Mouse (Mus musculus) mouse embryonic stem cell (cell line): ENCODE results near the gene Magi3.

Source experiments
- in situ Hi-C, 2 experiments: fragments of 300-500 bp; cut with MboI; formaldehyde crosslinking; loops; 1 replicate in 1 of 2; 3 replicates in 1 of 2; pipeline ENCODE4 v1.14.3; 2019 to 2020; ENCODE audit warnings: low sequenced_read_pairs in 2 of 2, low pct_unique_long_range_greater_than_20kb in 1 of 2, mixed read lengths in 1 of 2; ENCODE audit not compliant: unreplicated experiment in 1 of 2

Magi3 gene

DNA sequence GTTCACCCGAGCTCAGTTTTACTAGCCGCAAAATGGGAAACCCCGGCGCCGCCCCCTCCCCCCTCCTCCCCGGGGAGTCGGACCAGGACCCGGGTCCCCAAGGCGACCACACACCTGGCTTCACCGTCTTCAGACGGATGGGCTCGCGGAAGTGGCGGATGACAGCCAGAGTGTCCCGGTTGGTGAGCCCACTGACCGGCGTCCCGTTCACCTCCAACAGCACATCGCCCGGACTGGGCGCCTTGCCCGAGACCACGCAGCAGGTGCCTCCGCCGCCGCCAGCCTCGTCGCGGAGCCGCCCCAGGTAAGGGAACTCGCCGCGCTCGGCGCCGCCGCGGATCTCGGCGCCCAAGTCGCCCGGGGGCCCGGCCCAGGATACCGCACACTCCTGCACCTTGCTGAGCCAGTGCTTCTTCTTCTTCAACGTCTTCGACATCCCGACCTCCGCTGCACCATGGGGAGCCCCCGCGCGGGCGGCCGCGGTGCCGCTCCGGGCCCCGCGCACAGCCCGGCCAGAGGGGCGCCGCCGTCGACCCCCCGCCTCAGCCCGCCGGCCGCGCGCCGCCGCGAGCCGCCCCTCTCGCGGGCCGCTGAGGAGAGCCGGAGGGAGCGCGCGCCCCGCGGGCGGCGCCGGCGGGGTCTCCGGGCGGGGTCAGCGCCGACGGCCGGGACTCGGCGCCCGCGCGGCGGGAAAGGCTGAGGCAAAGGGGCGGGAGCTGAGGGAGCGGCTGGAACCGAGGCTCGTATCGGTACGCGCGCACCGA, 461 bp downstream of the Magi3 start:
- in situ Hi-C loops, result no loop called here

DNA sequence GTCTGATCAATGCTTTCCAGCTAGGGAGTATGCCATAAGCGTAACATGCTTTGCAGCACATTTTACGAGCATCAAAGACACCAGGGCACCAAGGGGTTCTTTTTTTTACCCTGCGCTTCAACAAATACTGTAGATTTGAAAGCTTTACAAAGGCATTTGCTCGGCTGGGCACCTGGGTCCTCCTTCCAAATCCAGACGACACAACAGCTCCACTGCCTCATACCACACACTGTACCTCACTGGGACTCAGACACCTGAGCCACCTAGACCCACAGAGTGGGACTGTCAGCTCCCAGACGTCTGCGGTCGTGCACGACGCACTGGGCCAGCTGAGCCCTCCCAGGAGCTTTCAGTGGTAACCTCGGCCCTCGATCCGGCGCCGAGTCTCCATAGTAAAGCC, 1.2 kb downstream of the Magi3 start:
- in situ Hi-C loops, result no loop called here

DNA sequence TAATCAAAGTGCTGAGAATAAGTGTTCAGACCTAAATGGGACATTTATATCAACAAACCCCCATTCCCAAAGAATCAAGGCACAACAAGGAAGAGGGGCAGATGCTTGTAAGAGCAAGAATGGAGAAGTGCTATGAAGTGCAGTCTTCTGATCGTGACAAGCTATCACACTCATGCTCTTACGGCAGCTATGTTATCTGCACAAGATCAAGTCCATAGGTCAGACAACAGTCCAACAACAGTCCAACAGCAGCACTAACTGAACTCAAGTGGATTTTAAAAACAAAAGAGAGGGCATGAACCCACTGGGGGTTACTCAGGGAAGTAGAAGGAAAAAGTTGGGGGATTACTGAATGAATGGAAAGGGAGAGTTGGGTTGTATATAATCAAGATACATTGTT, 30.4 kb downstream of the Magi3 start:
- in situ Hi-C loops, result no loop called here

DNA sequence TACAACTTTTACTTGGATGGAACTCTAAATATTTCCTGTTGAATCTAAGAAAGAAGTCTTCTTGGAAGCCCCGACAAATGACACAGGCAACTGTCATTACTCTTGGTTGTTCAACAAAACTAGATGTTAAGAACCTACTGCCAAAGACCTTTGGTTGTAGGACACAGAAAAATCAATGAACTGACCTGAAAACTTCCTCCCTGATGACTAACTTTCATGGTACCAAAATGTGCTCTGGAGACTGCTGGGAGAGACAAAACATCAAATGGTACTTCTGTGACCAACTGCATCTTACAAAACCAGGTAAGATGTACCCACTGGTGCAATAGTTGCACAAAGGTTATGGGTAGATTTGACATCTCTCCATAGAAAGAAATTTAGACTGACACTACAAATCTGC, 30.9 kb downstream of the Magi3 start:
- in situ Hi-C loops, result no loop called here

DNA sequence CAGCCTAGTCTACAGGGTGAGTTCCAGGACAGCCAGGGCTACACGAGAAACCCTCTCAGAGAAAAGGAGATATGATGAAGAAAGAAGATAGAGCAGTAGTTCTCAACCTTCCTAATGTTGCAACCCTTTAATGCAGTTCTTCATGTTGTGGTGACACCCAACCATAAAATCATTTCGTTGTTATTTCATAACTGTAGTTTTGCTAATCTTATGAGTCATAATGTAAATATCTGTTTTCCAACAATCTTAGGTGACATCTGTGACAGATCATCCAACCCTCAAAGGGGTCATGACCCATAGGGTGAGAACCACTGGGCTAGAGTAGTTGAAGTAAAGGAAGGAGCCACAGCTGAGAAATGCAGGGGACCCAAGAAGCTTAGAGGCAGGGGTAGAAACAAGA, 35.9 kb downstream of the Magi3 start:
- in situ Hi-C loops, result no loop called here

DNA sequence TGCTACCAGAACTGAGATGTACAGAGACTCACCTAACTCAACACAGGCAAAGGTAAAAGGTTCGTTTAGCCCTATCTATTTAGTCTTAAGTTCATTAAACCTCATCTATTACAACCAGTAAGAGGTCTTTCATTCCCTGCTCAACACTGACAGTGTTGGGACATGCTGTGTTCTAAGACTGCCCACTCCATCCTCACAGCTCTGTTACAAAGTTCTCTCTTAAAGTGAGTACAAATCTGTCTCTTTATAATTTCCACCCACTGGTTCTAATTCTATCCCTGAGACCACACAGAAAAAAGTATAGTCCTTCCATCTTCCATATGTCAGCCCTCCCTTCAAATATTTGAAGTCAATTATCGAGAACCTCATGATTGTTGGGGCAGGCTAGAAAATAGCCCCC, 36.5 kb downstream of the Magi3 start:
- in situ Hi-C loops, result no loop called here

DNA sequence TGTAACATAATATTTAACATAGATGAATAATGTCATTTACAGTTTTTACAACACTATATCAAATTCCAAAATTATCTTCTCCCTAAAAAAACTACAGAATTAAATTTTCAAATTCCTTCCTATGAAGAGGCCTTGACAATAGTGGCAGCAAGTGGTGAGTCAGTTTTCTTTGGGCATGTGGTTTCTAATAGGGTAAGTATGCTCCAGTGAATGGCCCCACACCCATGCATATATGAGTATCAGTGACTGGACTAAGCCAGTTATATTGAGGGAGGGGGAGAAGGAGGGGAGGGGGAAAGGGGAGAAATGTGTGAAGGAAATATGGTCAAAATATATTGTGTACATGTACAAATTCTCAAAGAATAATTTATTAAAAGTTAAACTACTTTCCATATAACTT, 37.5 kb downstream of the Magi3 start:
- in situ Hi-C loops, result no loop called here

DNA sequence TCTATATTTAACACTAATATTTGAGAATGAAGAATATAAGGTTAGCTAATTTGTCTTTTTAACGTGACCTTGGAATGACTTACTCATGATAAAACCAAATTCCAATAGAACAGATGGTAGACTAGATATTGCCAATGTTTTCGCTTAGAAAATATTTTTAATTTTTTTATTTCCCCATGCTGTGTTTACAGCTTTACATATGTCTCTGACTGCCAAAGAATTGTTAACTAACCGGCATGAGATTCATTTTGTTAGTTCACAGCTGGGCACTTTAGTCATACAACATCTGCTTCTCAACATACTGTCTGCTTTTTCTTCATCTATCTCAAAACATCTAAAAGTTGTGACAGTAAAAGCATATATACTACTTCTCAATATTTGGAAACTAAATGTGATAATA, 58.8 kb downstream of the Magi3 start:
- in situ Hi-C loops, result no loop called here

DNA sequence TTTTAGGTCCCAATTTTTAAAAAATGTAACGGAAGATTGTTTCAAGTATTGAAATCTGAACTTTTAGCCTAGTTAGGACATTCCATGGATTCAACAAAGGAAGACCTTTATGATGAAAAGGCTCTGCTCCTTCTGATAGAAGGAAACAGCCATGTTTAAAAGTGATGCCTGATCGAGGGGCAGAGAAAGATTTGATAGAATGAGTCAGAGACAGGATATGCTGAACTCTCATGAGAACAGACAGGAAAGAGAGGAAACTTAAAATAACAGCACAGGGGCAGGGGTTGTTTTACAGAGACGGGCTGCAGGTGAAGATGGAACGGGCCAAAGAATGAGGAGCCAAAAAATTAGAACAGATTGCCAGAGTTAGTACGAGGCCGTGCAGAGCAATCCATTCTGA, 59.6 kb downstream of the Magi3 start:
- in situ Hi-C loops, result no loop called here

DNA sequence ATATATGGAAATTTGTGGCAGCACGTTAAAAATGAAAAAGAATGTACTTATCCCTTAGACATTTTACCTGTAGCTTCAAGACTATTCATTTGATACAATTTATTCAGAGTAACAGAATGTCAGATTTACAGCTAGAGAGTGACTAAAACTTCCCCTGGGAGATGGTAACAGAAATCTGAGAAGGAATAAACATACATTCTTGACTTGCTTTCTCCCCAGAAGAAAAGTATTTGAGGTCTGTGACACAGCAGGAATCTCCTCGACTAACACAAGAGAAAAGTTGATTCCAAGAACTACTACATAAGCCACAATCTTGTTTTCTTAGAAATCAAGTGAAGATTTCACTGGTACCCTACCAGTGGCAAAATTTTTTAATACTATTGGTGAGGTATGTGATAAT, 70.0 kb downstream of the Magi3 start:
- in situ Hi-C loops, result no loop called here

DNA sequence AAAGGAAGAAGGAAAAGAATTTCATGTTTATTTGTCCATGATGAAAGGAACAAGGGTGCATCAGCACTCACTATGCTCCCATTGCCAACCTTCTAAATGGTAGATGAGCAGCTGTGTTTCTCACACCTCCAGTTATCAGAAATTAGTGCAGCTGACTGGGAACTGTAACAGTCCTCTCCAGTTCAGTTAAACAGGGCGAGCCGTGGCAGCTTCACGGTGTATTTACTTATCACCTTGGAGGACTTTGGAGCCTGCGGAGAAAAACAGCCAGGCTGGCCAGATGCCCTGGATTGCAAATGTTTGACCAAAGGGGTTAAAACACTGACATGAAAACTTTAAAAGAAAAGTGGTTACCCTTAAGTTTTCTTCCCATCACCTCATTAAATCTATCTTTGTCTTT, 77.8 kb downstream of the Magi3 start:
- in situ Hi-C loops, result no loop called here

DNA sequence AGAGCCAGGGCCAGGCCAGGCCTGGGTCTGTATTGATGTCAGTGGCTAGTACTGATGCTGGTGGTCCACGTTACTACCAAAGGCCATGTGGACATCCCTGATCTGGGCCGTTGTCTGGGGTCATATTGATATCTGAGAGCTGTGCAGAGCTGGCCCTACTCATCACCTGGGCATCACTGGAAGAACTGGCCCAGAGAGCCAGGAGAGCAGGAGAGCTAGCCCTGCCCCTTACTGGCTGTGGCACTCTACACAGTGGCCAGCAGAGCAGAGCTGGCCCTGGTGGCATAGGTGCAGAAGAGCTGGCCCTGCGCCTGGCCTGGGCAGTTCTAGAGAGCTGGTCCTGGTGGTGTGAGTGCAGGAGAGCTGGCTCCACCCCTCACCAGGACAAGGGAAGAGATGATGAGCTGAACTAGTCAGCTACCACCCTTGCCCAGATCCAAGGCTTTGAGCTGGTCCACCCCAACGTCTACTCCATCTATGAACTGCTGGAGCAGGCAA, 81.2 kb downstream of the Magi3 start:
- in situ Hi-C loops, result no loop called here

DNA sequence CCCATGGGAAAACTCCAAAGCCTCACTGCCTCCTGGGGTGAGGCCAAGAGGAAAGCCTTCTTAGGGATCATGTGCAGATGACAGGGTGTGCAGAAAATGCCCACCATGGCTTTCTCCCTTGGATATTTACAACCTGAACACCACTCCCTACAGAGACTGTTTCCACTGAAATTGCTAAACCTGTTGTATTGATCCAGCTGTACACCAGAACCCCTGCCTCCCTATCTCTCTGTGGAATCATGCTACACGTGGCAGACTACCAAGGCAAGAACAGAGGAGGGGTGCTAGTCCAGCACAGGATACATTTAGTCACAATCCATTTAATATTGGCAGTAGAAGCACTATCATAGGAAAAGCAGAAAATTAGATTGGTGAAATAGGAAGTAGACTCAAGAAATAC, 94.5 kb downstream of the Magi3 start:
- in situ Hi-C loops, result no loop called here

DNA sequence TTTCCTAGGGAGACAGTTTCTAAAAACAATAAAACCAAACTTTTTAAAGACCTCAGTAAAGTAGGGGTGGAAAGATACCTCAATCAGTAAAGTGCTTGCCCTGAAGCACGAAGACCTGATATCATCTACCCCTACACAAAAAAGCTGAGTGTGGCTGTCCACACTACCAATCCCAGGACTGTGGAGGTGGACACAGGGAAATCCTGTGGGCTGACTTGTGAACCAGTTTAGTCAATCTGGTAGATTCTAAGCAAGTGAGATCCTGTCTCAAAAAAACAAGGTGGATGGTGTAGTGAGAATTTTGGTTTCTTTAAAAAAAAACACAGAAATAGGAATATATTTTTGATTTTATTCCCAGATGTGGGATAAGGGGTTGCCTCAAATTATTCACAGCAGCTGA, 96.3 kb downstream of the Magi3 start:
- in situ Hi-C loops, result no loop called here

DNA sequence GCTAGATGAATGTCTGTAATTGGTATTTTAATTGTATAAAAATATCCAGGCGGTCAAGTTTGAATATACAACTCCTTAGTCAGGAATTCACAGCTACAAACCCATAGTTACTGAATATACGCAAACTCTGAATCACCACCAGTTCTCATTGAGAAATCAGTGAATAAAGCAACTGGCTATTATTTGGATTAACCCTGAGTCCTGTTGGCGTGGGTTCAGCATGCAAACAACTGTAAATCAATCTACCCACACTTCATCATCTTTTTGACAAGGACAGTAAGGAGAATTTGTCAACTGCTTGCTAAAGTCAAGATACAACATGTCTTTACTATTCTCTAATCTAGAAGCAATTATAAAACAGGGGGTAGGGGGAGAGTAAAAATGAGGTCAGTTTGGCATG, 110.7 kb downstream of the Magi3 start:
- in situ Hi-C loops, result no loop called here

DNA sequence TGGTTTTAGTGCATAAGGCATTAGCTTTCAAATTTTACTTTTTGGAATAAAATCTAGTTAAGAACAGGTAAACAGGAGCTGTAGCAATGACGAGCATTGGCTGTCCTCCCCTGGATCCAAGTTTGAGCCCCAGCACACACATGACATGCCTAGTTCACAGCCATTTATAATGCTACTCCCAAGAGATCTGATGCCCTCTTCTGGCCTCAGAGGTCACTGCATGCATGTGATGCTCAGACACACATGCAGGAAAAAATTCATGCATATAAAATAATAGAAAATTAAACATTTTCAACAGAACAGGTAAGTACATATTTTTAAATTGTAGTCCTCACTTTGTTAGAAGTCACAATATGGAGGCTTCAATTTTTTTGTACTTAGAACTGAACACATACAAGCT, 115.2 kb downstream of the Magi3 start:
- in situ Hi-C loops, result no loop called here

DNA sequence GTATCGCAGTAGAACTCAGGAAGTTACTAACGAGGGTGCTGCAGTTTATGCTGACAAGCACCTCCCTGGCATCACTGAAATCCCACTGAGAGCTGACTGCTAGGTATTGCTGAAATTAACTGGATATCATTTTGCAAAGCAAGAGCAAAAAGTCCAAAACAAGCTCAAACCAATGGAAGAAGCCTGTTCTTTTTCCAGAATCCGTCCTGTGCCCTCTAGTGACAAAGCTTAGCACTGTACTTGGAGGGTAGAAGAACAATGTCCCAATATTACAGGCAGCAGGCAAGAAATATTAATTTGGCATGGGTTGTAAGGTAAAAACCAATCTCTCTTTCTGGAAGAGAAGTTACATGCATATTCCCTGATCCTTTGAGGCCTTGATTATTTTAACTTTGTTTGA, 118.5 kb downstream of the Magi3 start:
- in situ Hi-C loops, result no loop called here

DNA sequence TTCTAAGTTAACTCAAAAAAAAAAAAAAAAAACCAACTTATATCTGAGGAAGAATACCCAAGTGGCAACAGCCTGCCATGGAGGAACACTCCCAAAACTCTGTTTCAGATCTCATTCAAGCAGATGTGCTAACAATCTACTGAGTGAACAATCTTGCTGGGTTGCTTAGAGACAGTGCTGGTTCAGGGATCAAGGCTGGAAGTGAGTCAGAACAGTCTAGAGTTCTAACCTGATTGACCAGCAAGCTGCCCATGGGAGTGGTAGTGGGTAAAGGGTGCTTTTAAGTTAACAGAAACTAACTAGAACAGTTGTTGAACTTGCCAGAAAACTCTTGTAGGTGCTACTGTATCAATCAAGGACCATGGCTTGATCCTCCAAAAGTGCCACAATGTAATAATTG, 118.9 kb downstream of the Magi3 start:
- in situ Hi-C loops, result no loop called here

DNA sequence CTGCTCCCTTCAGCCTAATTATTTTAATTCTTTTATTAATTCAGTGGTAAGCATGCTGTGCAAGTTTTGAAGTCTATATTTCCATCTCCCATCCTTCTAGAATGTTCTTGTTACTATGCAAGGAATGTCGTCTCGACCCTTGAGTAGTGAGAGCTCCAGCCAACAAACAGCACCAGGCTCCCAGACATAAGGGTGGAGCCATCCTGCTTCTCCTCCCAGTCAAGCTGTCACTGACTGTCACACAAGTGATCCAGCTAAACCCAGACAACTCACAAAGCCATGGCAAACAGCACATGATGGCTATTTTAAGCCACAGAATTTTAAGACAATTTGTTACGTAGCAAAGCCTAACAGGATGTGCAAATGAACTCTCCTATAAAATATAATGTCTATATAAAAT, 124.2 kb downstream of the Magi3 start:
- in situ Hi-C loops, result no loop called here

DNA sequence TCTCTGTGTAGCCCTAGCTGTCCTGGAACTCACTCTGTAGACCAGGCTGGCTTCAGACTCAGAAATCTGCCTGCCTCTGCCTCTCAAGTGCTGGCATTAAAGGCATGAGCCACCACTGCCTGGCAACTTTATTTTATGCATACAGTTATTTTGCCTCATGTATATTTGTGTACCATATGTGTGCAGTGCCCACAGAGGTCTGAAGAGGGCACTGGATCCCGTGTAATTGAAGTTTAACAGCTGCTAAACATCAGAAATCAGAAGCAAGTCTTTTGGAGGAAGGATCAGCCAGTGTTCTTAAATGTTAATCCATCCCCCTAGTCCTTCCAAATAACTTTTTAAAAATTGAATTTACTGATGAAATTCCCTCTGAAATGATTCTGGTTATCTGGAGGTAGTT, 125.5 kb downstream of the Magi3 start:
- in situ Hi-C loops, result no loop called here

DNA sequence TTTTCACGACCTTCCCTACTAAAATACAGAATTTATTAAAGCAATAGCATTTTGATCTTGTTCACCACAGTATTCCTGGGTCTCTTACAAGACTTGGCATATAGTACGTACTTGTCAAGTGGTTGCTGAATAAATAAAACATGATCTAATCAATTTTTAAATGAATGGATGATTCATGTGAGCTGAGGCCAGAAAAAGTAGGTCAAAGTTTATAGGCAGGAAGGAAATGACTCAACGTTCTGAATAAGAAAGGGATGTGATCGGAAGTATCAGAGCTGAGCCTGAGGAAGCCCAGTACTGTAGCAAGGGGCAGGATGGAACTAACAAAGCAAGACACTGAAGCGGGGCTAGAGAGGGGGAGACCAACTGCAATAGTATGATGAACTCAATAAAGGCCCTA, 127.4 kb downstream of the Magi3 start:
- in situ Hi-C loops, result no loop called here
